Mouse (Mus musculus) ovary, postnatal 36 days (tissue): Measurements from ENCODE around the gene Snx6.
A peak's percentile ranks its signal among the peaks of the same experiment; 100 is the strongest.
"Not testable (repeated sequence)": the region's sequence is repeated elsewhere in the genome, so short reads cannot be mapped to it uniquely, and the experiment has no call there.

Experiments
- DNase-seq: peaks from one replicate; pipeline ENCODE4 v3.0.0; 2022; ENCODE audit warnings: low spot score, mixed read lengths

Snx6 gene

GRCm38 (mm10) chr12:54795153-54795998 is at the start of gene Snx6:
Gene Snx6, minus strand, starts transcription at chr12:54795703.
- peak; percentile 86 for DNase-seq

GRCm38 (mm10) chr12:54844415-54844814 is 48.9 kb upstream of the Snx6 start:
- no peak for DNase-seq

GRCm38 (mm10) chr12:54841576-54841975 is 46.1 kb upstream of the Snx6 start:
- no peak for DNase-seq

- no peak for DNase-seq
Observed at GRCm38 (mm10) chr12:54839815-54840214, 44.3 kb upstream of the Snx6 start.

- DNase-seq = no peak
Observed at GRCm38 (mm10) chr12:54838931-54839330, 43.4 kb upstream of the Snx6 start.

GRCm38 (mm10) chr12:54835608-54836570 is 40.4 kb upstream of the Snx6 start:
- DNase-seq = no peak

GRCm38 (mm10) chr12:54834925-54835447 is 39.5 kb upstream of the Snx6 start:
- peak; percentile 65 for DNase-seq

GRCm38 (mm10) chr12:54833856-54834399 is 38.4 kb upstream of the Snx6 start:
- no peak for DNase-seq

GRCm38 (mm10) chr12:54831927-54832326 is 36.4 kb upstream of the Snx6 start:
- DNase-seq = not testable (repeated sequence)

- DNase-seq = peak; percentile 78
Observed at GRCm38 (mm10) chr12:54830574-54830973, 35.1 kb upstream of the Snx6 start.

GRCm38 (mm10) chr12:54829876-54830275 is 34.4 kb upstream of the Snx6 start:
- no peak for DNase-seq

GRCm38 (mm10) chr12:54828043-54828442 is 32.5 kb upstream of the Snx6 start:
- no peak for DNase-seq

- DNase-seq = no peak
Observed at GRCm38 (mm10) chr12:54825202-54825601, 29.7 kb upstream of the Snx6 start.

GRCm38 (mm10) chr12:54822836-54823426 is 27.4 kb upstream of the Snx6 start:
- DNase-seq = no peak

GRCm38 (mm10) chr12:54820684-54821161 is 25.2 kb upstream of the Snx6 start:
- no peak for DNase-seq

GRCm38 (mm10) chr12:54819181-54819935 is 23.9 kb upstream of the Snx6 start:
- no peak for DNase-seq

GRCm38 (mm10) chr12:54810142-54810541 is 14.6 kb upstream of the Snx6 start:
- no peak for DNase-seq

- DNase-seq = no peak
Observed at GRCm38 (mm10) chr12:54807481-54807880, 12.0 kb upstream of the Snx6 start.

- no peak for DNase-seq
Observed at GRCm38 (mm10) chr12:54806131-54806530, 10.6 kb upstream of the Snx6 start.

GRCm38 (mm10) chr12:54805254-54806002 is 9.9 kb upstream of the Snx6 start:
- no peak for DNase-seq
